Mouse (Mus musculus): ENCODE results near the gene Tmc6.

- TF ChIP-seq ZC3H11A (IDR thresholded peaks at IDR 0.05; ENCODE audit: borderline replicate concordance, low read depth, low read length) (no peak; the same call in 1 of the 2 replicates), MAFK (IDR thresholded peaks at IDR 0.05; ENCODE audit: insufficient read depth, low read depth, low read length) (no peak)
These were observed 8.3 kb upstream of the Tmc6 start for GRCm38 (mm10) chr11:117790286-117790685.

Measured in ES-E14 (cell line).